Mouse (Mus musculus) cerebellum, adult 2 months (tissue): ENCODE results near the gene Tenm3.

Source experiments
- CTCF ChIP-seq: fragments of 200-500 bp; IDR thresholded peaks from 2 replicates; pipeline ENCODE4 v1.5.1; 2011; ENCODE audit warnings: low read depth, mild to moderate bottlenecking, control low read depth, low read length, moderate library complexity, borderline replicate concordance; ENCODE audit not compliant: insufficient read depth
- POLR2A ChIP-seq: fragments of 200-500 bp; IDR thresholded peaks from 2 replicates; pipeline ENCODE4 v1.6.1; 2011; ENCODE audit warnings: low read length, control low read depth, borderline replicate concordance; ENCODE audit not compliant: insufficient read depth

GRCm38 (mm10) chr8:48649845-48650244 lies 193.9 kb downstream of the Tenm3 start:
- TF ChIP-seq POLR2A (no peak), CTCF (no peak)
